Mouse (Mus musculus) intestine, embryonic 14.5 days (tissue): ENCODE results near the gene Eps8l2. TPM values are rescaled to one million over a fixed set of nuclear protein-coding genes. Genes with fewer than 3 reads are reported as not detected.
A peak's percentile ranks its signal among the peaks of the same experiment; 100 is the strongest.

Source experiments
- ATAC-seq: fragments of 200-750 bp; cut with Nextera tagmentation; replicated peaks from 2 replicates; pipeline ENCODE4 v1.8.0; 2017; ENCODE audit warnings: low read depth, moderate number of reproducible peaks, moderate TSS enrichment, moderate library complexity; ENCODE audit not compliant: low FRiP score, low TSS enrichment
- DNase-seq: peaks from one replicate; pipeline ENCODE4 v3.0.0-alpha.2; 2018; ENCODE audit warnings: low spot score
- H3K27ac ChIP-seq: fragments of 300-500 bp; sonication (generic); 2 replicates; pipeline ENCODE4 v1.5.1; 2014; ENCODE audit warnings: low read depth, mild to moderate bottlenecking, control low read depth
- H3K27me3 ChIP-seq: fragments of 300-500 bp; sonication (generic); replicated peaks from 2 replicates; pipeline ENCODE4 v1.6.1; 2014; ENCODE audit warnings: low read length, control low read depth; ENCODE audit not compliant: control insufficient read depth, insufficient read depth
- H3K36me3 ChIP-seq: fragments of 300-500 bp; sonication (generic); 2 replicates; pipeline ENCODE4 v1.6.1; 2014; ENCODE audit warnings: low read length, control low read depth; ENCODE audit not compliant: control insufficient read depth, insufficient read depth
- H3K4me1 ChIP-seq: fragments of 300-500 bp; sonication (generic); replicated peaks from 2 replicates; pipeline ENCODE4 v1.6.1; 2014; ENCODE audit warnings: low read length, control low read depth, mixed read lengths; ENCODE audit not compliant: control insufficient read depth, insufficient read depth
- H3K4me2 ChIP-seq: fragments of 300-500 bp; sonication (generic); 2 replicates; pipeline ENCODE4 v1.6.1; 2014; ENCODE audit warnings: low read length
- H3K4me3 ChIP-seq: fragments of 300-500 bp; sonication (generic); 2 replicates; pipeline ENCODE4 v1.5.1; 2014; ENCODE audit warnings: low read depth, low read length, control low read depth, mixed read lengths
- H3K9ac ChIP-seq: fragments of 300-500 bp; sonication (generic); 2 replicates; pipeline ENCODE4 v1.6.1; 2014; ENCODE audit warnings: mild to moderate bottlenecking, low read length
- H3K9me3 ChIP-seq: fragments of 300-500 bp; sonication (generic); 2 replicates; pipeline ENCODE4 v1.6.1; 2016; ENCODE audit warnings: low read length, control low read depth; ENCODE audit not compliant: control insufficient read depth
- whole genome bisulfite sequencing: fragments of 180-500 bp; shearing (Covaris S2); extraction: QIAGEN DNeasy Blood & Tissue Kit; methylation state at CpG from one replicate; pipeline ENCODE4 v1.1.7; 2014; 5-methylcytosine and 5-hydroxymethylcytosine counted together
- polyA plus RNA-seq: library from polyadenylated mRNA; unstranded; fragments of >200 nt; fragmentation: Nextera tagmentation; extraction: Ambion mirVana; gene quantifications from 2 replicates; pipeline ENCODE4 v1.2.1, GENCODE M21; 2014

Gene Eps8l2
- polyA plus RNA-seq, 1 experiment from 2014 or later = 61.2 TPM

- 60% methylated on average over 6 of the region's 6 CpGs for WGBS
- H3K4me1 ChIP-seq = no peaks in the 10 kb centered on the region
- DNase-seq (no peak), ATAC-seq (0 out of 2 replicates have a peak, but pooled peaks have one; percentile 29)
- no peaks in the 10 kb centered on the region for H3K9me3 ChIP-seq
- no peaks in the 10 kb centered on the region for H3K36me3 ChIP-seq
- no peak overlapping the region for H3K4me3 ChIP-seq
- no peak overlapping the region for H3K4me2 ChIP-seq
- H3K9ac ChIP-seq = no peak overlapping the region
- H3K27me3 ChIP-seq = no peaks in the 10 kb centered on the region
- H3K27ac ChIP-seq = no peak overlapping the region; the same call in 1 of the 2 replicates
These were observed 12.4 kb downstream of the Eps8l2 start for GRCm38 (mm10) chr7:141351061-141351460.

- Histone ChIP-seq H3K36me3 (no peaks in the 10 kb centered on the region), H3K27ac (no peak overlapping the region), H3K9me3 (no peaks in the 10 kb centered on the region), H3K4me2 (no peak overlapping the region), H3K27me3 (no peaks in the 10 kb centered on the region), H3K4me3 (no peak overlapping the region), H3K4me1 (no peaks in the 10 kb centered on the region), H3K9ac (no peak overlapping the region)
- ATAC-seq (no peak), DNase-seq (no peak)
- 81% methylated on average over 8 of the region's 8 CpGs for WGBS
These were observed 16.4 kb downstream of the Eps8l2 start for GRCm38 (mm10) chr7:141355051-141355450.

- Histone ChIP-seq H3K4me3 (no peak overlapping the region), H3K36me3 (no peaks in the 10 kb centered on the region), H3K27me3 (0 out of 2 replicates have a peak, but pooled peaks cover 3% of the 10 kb centered on the region), H3K4me2 (no peak overlapping the region), H3K4me1 (no peaks in the 10 kb centered on the region), H3K9ac (no peak overlapping the region), H3K27ac (no peak overlapping the region), H3K9me3 (no peaks in the 10 kb centered on the region)
- DNase-seq = no peak
- peak; percentile 29 for ATAC-seq
- WGBS = 66% methylated on average over 12 of the region's 12 CpGs
These were observed 17.1 kb downstream of the Eps8l2 start for GRCm38 (mm10) chr7:141355626-141356326.

DNA sequence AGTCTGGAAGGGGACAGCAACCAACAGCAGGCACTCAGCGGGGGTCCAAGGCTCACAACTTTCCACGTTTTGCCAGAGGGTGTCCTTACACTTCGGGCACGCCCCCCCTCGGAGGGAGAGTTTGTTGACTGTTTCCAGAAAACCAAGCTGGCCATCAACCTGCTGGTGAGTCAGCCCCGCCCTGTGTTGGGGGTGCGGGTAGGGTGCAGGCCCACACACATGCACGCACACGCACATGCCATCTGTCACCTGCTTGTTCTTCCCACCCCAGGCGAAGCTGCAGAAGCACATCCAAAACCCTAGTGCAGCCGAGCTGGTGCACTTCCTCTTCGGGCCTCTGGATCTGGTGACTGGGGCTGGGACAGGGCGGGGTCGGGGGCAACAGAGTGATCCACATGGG, 18.3 kb downstream of the Eps8l2 start:
- ATAC-seq = no peak
- no peak overlapping the region for H3K4me3 ChIP-seq
- 0 out of 2 replicates have a peak, but pooled peaks cover 7% of the 10 kb centered on the region for H3K27me3 ChIP-seq
- no peaks in the 10 kb centered on the region for H3K9me3 ChIP-seq
- H3K4me1 ChIP-seq = no peaks in the 10 kb centered on the region
- no peaks in the 10 kb centered on the region for H3K36me3 ChIP-seq
- no peak overlapping the region for H3K4me2 ChIP-seq
- no peak overlapping the region for H3K9ac ChIP-seq
- 77% methylated on average over 14 of the region's 14 CpGs for WGBS
- no peak overlapping the region for H3K27ac ChIP-seq
- DNase-seq = no peak

GRCm38 (mm10) chr7:141361510-141361909, 22.8 kb downstream of the Eps8l2 start:
- peak; percentile 62 for ATAC-seq

GRCm38 (mm10) chr7:141363106-141363751, 24.5 kb downstream of the Eps8l2 start:
- H3K27ac ChIP-seq = no peak overlapping the region
- no peaks in the 10 kb centered on the region for H3K4me1 ChIP-seq
- 0 out of 2 replicates have a peak, but pooled peaks cover 7% of the 10 kb centered on the region for H3K27me3 ChIP-seq
- peak; percentile 29; the same call in 1 of the 2 replicates for ATAC-seq
- H3K9me3 ChIP-seq = no peaks in the 10 kb centered on the region
- DNase-seq = peak; percentile 87
- WGBS = 63% methylated on average over 4 of the region's 4 CpGs
- no peak overlapping the region for H3K9ac ChIP-seq
- H3K36me3 ChIP-seq = no peaks in the 10 kb centered on the region
- no peak overlapping the region for H3K4me2 ChIP-seq
- H3K4me3 ChIP-seq = no peak overlapping the region

More at GRCm38 (mm10) chr7:141361510-141361909, 22.8 kb downstream of the Eps8l2 start:
- H3K9ac ChIP-seq = no peak overlapping the region
- no peaks in the 10 kb centered on the region for H3K4me1 ChIP-seq
- H3K4me2 ChIP-seq = no peak overlapping the region
- WGBS = 15% methylated on average over 24 of the region's 24 CpGs
- 0 out of 2 replicates have a peak, but pooled peaks cover 7% of the 10 kb centered on the region for H3K27me3 ChIP-seq
- peak; percentile 67 for DNase-seq
- no peak overlapping the region for H3K27ac ChIP-seq
- no peaks in the 10 kb centered on the region for H3K36me3 ChIP-seq
- H3K4me3 ChIP-seq = no peak overlapping the region
- no peaks in the 10 kb centered on the region for H3K9me3 ChIP-seq

DNA sequence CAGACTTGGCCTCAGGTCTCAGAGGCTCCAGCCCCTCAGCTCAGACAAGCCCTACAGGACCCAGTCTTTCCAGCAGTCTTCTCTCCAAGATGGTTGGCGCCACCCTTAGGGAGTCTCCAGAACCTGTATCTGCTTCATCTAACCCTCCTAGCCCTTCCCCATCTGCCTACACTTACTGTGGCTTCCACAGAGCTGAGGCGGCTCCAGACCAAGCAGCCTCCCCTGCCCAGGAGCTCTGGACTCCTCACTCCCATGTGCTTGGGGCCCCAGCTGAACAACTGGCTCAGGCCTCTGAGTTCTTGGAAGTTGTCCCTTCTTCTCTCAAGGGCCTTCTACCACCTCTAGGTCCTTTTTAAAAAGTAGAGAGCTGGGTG, 25.1 kb downstream of the Eps8l2 start:
- Histone ChIP-seq H3K9ac (no peak overlapping the region), H3K27me3 (0 out of 2 replicates have a peak, but pooled peaks cover 7% of the 10 kb centered on the region), H3K36me3 (no peaks in the 10 kb centered on the region), H3K4me1 (no peaks in the 10 kb centered on the region), H3K9me3 (no peaks in the 10 kb centered on the region), H3K4me3 (no peak overlapping the region), H3K27ac (no peak overlapping the region), H3K4me2 (no peak overlapping the region)
- WGBS = 59% methylated on average over 2 of the region's 2 CpGs
- ATAC-seq (no peak), DNase-seq (no peak)

- Histone ChIP-seq H3K27ac (no peak overlapping the region), H3K4me1 (no peaks in the 10 kb centered on the region), H3K4me3 (no peak overlapping the region), H3K27me3 (0 out of 2 replicates have a peak, but pooled peaks cover 7% of the 10 kb centered on the region), H3K9me3 (no peaks in the 10 kb centered on the region), H3K9ac (no peak overlapping the region), H3K4me2 (no peak overlapping the region), H3K36me3 (no peaks in the 10 kb centered on the region)
- WGBS = 78% methylated on average over 5 of the region's 5 CpGs
- no peak for ATAC-seq
- no peak for DNase-seq
These were observed 25.8 kb downstream of the Eps8l2 start for GRCm38 (mm10) chr7:141364349-141365048.
